Mouse (Mus musculus): ENCODE measurements around the gene Akap2.

DNA sequence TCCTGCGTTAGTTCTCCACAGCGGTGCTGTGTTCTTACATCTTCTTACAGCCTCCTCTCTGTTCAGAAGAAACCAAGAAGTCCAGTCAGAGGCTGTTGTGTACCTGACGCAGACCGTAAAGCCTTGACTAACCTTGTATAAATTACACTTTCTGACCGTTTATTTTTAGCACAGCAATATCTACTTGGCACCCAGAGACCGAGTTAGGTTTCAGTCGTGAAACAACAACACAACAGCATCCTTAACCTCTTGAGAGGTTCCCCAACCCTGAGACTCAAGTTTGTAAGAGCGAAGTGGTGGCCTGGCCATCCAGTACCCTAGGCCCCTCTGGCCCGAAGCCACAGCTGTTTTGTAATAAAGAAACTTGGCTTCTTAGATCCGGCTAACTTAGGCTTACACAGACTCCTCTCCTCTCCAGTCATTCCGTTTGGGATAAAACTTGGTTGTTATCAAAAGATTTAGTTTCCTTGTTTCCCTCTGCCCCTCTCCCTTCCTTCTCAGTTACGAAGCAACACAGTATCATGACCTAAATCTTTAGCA, 32.7 kb upstream of the Akap2 start:
- TF ChIP-seq CTCF (IDR thresholded peaks at IDR 0.05; ENCODE audit: low read depth) (no peak), EP300 (optimal IDR thresholded peaks at IDR 0.05) (no peak)

Data from stomach, postnatal 0 days (tissue).